8 mouse cellular contexts compared by ENCODE assay signal in the genomic region with DNA sequence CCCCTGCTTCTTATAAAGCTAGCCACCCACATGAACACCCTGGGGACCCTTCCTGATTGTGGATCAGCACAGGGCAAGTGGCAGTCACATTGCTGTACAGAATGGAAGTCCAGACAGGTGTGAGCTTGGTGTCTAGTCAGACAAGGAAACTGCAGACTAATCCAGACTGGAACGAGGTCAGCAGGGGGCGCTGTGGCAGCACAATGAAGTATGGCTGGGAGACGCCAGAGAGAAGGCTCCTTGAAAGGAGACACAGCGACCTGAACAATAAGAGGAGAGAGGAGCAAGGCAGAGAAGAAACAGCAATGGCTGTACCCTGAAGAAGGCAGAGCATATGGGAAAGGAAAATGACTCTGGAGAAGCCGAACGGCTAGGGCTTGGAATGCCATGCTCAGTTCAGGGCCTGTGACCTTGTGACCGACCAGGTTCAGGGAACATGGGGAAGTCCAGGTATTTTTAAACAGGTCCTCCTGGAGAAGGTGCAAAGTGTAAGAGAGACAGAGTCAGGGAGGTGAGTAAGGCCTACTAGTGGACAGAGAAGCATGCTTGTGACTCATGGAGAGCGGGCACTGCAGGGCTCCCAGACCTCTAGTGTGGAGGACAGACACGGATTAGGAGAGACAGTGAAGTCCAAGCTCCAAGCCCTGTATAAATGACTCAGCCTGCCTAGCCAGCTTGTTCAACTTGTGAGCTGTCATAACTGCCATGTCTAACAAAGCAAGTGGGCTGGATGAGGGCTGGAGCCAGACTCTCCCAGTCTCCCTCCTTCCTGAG.
A peak's percentile ranks its signal among the peaks of the same experiment; 100 is the strongest.
DNase-seq lines count a peak whose midpoint lies in the region; ATAC-seq and TF ChIP-seq lines count a peak whose summit lies in the region.

No protein-coding gene starts in this region.

- no peaks in the 10 kb centered on the region for H3K36me3 ChIP-seq in forebrain, embryonic 16.5 days (ENCODE audit: control insufficient read depth, insufficient read depth)
- no peaks in the 10 kb centered on the region for H3K36me3 ChIP-seq in hindbrain, embryonic 12.5 days
- H3K36me3 ChIP-seq in lung, postnatal 0 days (ENCODE audit: insufficient read depth, low read length), result no peaks in the 10 kb centered on the region

- no peak overlapping the region for H3K4me3 ChIP-seq in forebrain, embryonic 16.5 days (replicated peaks; ENCODE audit: low read length)
- no peak overlapping the region for H3K4me3 ChIP-seq in hindbrain, embryonic 12.5 days
- H3K4me3 ChIP-seq in lung, postnatal 0 days (ENCODE audit: low read depth, low read length), result no peak overlapping the region

- no peak overlapping the region for H3K9ac ChIP-seq in forebrain, embryonic 16.5 days (replicated peaks; ENCODE audit: low read depth, low read length)
- H3K9ac ChIP-seq in hindbrain, embryonic 12.5 days, result no peak overlapping the region
- H3K9ac ChIP-seq in lung, postnatal 0 days (replicated peaks; ENCODE audit: low read depth), result no peak overlapping the region

- WGBS in forebrain, embryonic 16.5 days, result 46% methylated on average over 9 of the region's 9 CpGs
- 51% methylated on average over 9 of the region's 9 CpGs for WGBS in hindbrain, embryonic 12.5 days
- 33% methylated on average over 7 of the region's 9 CpGs for WGBS in lung, postnatal 0 days

- no peaks in the 10 kb centered on the region for H3K9me3 ChIP-seq in forebrain, embryonic 16.5 days (ENCODE audit: control insufficient read depth, low read length)
- no peaks in the 10 kb centered on the region for H3K9me3 ChIP-seq in hindbrain, embryonic 12.5 days (replicated peaks)
- no peaks in the 10 kb centered on the region for H3K9me3 ChIP-seq in lung, postnatal 0 days (ENCODE audit: low read length)

- no peak overlapping the region for H3K4me2 ChIP-seq in forebrain, embryonic 16.5 days (ENCODE audit: low read length)
- H3K4me2 ChIP-seq in hindbrain, embryonic 12.5 days (replicated peaks), result no peak overlapping the region
- no peak overlapping the region for H3K4me2 ChIP-seq in lung, postnatal 0 days (replicated peaks; ENCODE audit: low read depth, low read length)

- peak; percentile 84 for TF ChIP-seq CTCF in lung, postnatal 0 days (IDR thresholded peaks at IDR 0.05)

- no peaks in the 10 kb centered on the region; the same call in 1 of the 2 replicates for H3K4me1 ChIP-seq in forebrain, embryonic 16.5 days (replicated peaks; ENCODE audit: control insufficient read depth, insufficient read depth, low read length)
- H3K4me1 ChIP-seq in hindbrain, embryonic 12.5 days, result no peaks in the 10 kb centered on the region
- H3K4me1 ChIP-seq in lung, postnatal 0 days (ENCODE audit: insufficient read depth, low read depth, low read length), result no peaks in the 10 kb centered on the region

- H3K27ac ChIP-seq in forebrain, embryonic 16.5 days (ENCODE audit: low read length), result no peak overlapping the region
- H3K27ac ChIP-seq in hindbrain, embryonic 12.5 days, result no peak overlapping the region
- no peak overlapping the region for H3K27ac ChIP-seq in lung, postnatal 0 days (ENCODE audit: low read length)

- TF ChIP-seq EP300 in lung, postnatal 0 days (IDR thresholded peaks at IDR 0.05), result no peak

- ATAC-seq in forebrain, embryonic 16.5 days, result peak; percentile 89
- ATAC-seq in hindbrain, embryonic 12.5 days (ENCODE audit: low FRiP score), result peak; percentile 72
- ATAC-seq in lung, postnatal 0 days, result peak; percentile 62

- DNase-seq in MEL-GATA-1-ER (ENCODE audit: extremely low read depth, low read depth), result peak; percentile 43
- DNase-seq in cerebellum, adult 11 months, result peak; percentile 67
- DNase-seq in layer of hippocampus, adult 9-11 months, result peak; percentile 58
- peak; percentile 65 for DNase-seq in lung, postnatal 0 days (ENCODE audit: low spot score)
- peak; percentile 77 for DNase-seq in retina, postnatal 1 day
- peak; percentile 66 to 75 for DNase-seq in thymus, postnatal 36 days

- H3K27me3 ChIP-seq in forebrain, embryonic 16.5 days (replicated peaks; ENCODE audit: control insufficient read depth, insufficient read depth, low read length), result no peaks in the 10 kb centered on the region
- H3K27me3 ChIP-seq in hindbrain, embryonic 12.5 days, result peaks cover 3% of the 10 kb centered on the region
- no peaks in the 10 kb centered on the region for H3K27me3 ChIP-seq in lung, postnatal 0 days (replicated peaks; ENCODE audit: insufficient read depth, low read length)
